In the genomic region with DNA sequence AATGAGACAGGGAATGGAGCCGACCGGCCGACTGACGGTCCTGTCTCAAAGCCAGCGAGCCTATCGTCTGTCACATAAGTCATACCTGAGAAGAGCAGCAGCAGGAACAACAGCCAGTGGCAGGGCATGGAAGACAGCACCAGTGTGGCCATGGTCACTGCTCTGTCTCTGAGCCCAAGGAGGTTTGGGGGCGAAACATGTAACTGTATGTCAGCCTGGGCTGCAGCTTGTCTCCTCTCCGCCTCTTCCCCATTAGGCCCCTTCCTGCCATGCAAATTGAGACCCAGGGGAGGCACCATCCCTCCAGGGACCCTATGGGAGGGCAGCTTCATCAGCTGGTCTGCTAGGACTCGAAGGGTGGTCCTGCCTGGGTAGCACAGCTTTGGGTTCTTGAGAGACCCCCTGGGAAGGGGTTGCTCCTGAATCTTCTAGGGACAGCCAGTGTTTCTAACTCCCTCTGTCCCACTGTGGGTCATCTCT, we compare ENCODE assay signal across 1 mouse cellular context.
TF ChIP-seq lines count a peak whose summit lies in the region.

A gene (minus strand): TSS at position 430 of the 480 bp plus-strand sequence.

TF ChIP-seq in CH12.LX, 34 proteins besides CTCF, POLR2A, EP300 and RAD21 (continued from another document):
- peak; percentile 77 for TF ChIP-seq IRF4 (IDR thresholded peaks at IDR 0.05; ENCODE audit: low read depth, low read length)
- no peak; the same call in 1 of the 2 replicates for TF ChIP-seq CHD1 (IDR thresholded peaks at IDR 0.05; ENCODE audit: low read depth, low read length)
- no peak for TF ChIP-seq MAFK (IDR thresholded peaks at IDR 0.05; ENCODE audit: insufficient replicate concordance, low read length)
- TF ChIP-seq USF1 (IDR thresholded peaks at IDR 0.05; ENCODE audit: low read depth, low read length), result no peak
- TF ChIP-seq KAT2A (IDR thresholded peaks at IDR 0.05; ENCODE audit: insufficient replicate concordance, low read length), result peak; percentile 81; the same call in 1 of the 2 replicates
- peak; percentile 84 for TF ChIP-seq ELF1 (IDR thresholded peaks at IDR 0.05; ENCODE audit: low read depth, low read length)
- no peak for TF ChIP-seq JUND (conservative IDR thresholded peaks at IDR 0.05; ENCODE audit: low read depth, low read length)
- TF ChIP-seq ZNF384 (IDR thresholded peaks at IDR 0.05; ENCODE audit: low read depth, low read length), result no peak
- TF ChIP-seq JUN (IDR thresholded peaks at IDR 0.05; ENCODE audit: insufficient read depth, low read depth, low read length), result no peak
- TF ChIP-seq NRF1 (IDR thresholded peaks at IDR 0.05; ENCODE audit: low read depth, low read length), result peak; percentile 39; the same call in 1 of the 2 replicates
- TF ChIP-seq PAX5 (IDR thresholded peaks at IDR 0.05; ENCODE audit: low read length), result no peak
- peak; percentile 78 for TF ChIP-seq BHLHE40 (IDR thresholded peaks at IDR 0.05; ENCODE audit: low read depth, low read length)
- peak; percentile 97 for TF ChIP-seq ZMIZ1 (IDR thresholded peaks at IDR 0.05; ENCODE audit: low read depth, low read length)
- no peak for TF ChIP-seq UBTF (IDR thresholded peaks at IDR 0.05; ENCODE audit: low read depth, low read length)
- TF ChIP-seq POLR2AphosphoS2 (IDR thresholded peaks at IDR 0.05; ENCODE audit: low read depth, low read length), result peak; percentile 82; the same call in 1 of the 2 replicates
- TF ChIP-seq SMC3 (IDR thresholded peaks at IDR 0.05; ENCODE audit: low read depth, low read length), result peak; percentile 20; the same call in 1 of the 2 replicates
